Mouse (Mus musculus) embryonic fibroblast, embryonic 13.5 days (primary cell): ENCODE results near the gene Ppp1r3d. TPM values are rescaled to one million over a fixed set of nuclear protein-coding genes. Genes with fewer than 3 reads are reported as not detected.

ENCODE experiments used
- H3K27ac ChIP-seq: 2 replicates; pipeline ENCODE4 v1.5.1; 2012; ENCODE audit warnings: low read length, control low read depth, inconsistent platforms; ENCODE audit not compliant: insufficient read depth
- H3K4me1 ChIP-seq: 2 replicates; pipeline ENCODE4 v1.6.1; 2011; ENCODE audit warnings: low read length; ENCODE audit not compliant: control insufficient read depth, insufficient read depth
- H3K4me3 ChIP-seq: 2 replicates; pipeline ENCODE4 v1.5.1; 2011; ENCODE audit warnings: mild to moderate bottlenecking, control low read depth, low read length; ENCODE audit not compliant: insufficient read depth
- CTCF ChIP-seq: IDR thresholded peaks from 2 replicates; pipeline ENCODE4 v1.5.1; 2011; ENCODE audit warnings: mild to moderate bottlenecking, control low read depth, low read length, moderate library complexity, borderline replicate concordance; ENCODE audit not compliant: insufficient read depth
- POLR2A ChIP-seq: IDR thresholded peaks from 2 replicates; pipeline ENCODE4 v1.6.1; 2011; ENCODE audit warnings: low read depth, mild to moderate bottlenecking, control low read depth, low read length, moderate library complexity
- polyA plus RNA-seq: library from polyadenylated mRNA; stranded (reverse); fragments of >200 nt; gene quantifications from 2 replicates; pipeline ENCODE4 v1.2.4, GENCODE M21; 2011; ENCODE audit warnings: low read depth; ENCODE audit not compliant: missing spikeins, insufficient read length

Ppp1r3d gene
- 4.0 and 5.5 TPM in 2 replicates for polyA plus RNA-seq

GRCm38 (mm10) chr2:178414261-178415149, at the start of gene Ppp1r3d, which contains the start of gene Fam217b:
Ppp1r3d (minus strand) TSS chr2:178414472.
Fam217b (plus strand) TSS chr2:178414524.
- TF ChIP-seq POLR2A = peak; percentile 64; the same call in 1 of the 2 replicates
- TF ChIP-seq CTCF = no peak
- Histone ChIP-seq H3K4me3 (peak within 1 kb of the TSS; percentile 45), H3K4me1 (peaks cover 6% of the 10 kb centered on the region; the same call in 1 of the 2 replicates), H3K27ac (peak within 1 kb of the TSS; percentile 24)

GRCm38 (mm10) chr2:178460353-178460752, 46.1 kb upstream of the Ppp1r3d start:
- Histone ChIP-seq H3K4me1 (peaks cover 5% of the 10 kb centered on the region; the same call in 1 of the 2 replicates), H3K4me3 (no peak overlapping the region), H3K27ac (no peak overlapping the region)
- TF ChIP-seq CTCF (no peak), POLR2A (no peak)

- no peak overlapping the region for H3K4me3 ChIP-seq
- H3K4me1 ChIP-seq = peaks cover 5% of the 10 kb centered on the region; the same call in 1 of the 2 replicates
- no peak overlapping the region for H3K27ac ChIP-seq
- TF ChIP-seq POLR2A (no peak), CTCF (no peak)
These were observed 43.1 kb upstream of the Ppp1r3d start for GRCm38 (mm10) chr2:178457414-178457813.

- peaks cover 5% of the 10 kb centered on the region; the same call in 1 of the 2 replicates for H3K4me1 ChIP-seq
- H3K4me3 ChIP-seq = no peak overlapping the region
- H3K27ac ChIP-seq = peak overlapping the region; percentile 87
- TF ChIP-seq POLR2A = peak; percentile 17; the same call in 1 of the 2 replicates
- TF ChIP-seq CTCF = no peak
These were observed 40.6 kb upstream of the Ppp1r3d start for GRCm38 (mm10) chr2:178454664-178455516.

GRCm38 (mm10) chr2:178450961-178451360, 36.7 kb upstream of the Ppp1r3d start:
- no peak overlapping the region for H3K27ac ChIP-seq
- H3K4me3 ChIP-seq = no peak overlapping the region
- H3K4me1 ChIP-seq = peaks cover 3% of the 10 kb centered on the region; the same call in 1 of the 2 replicates
- no peak for TF ChIP-seq CTCF
- TF ChIP-seq POLR2A = no peak

GRCm38 (mm10) chr2:178450236-178450635, 36.0 kb upstream of the Ppp1r3d start:
- no peaks in the 10 kb centered on the region for H3K4me1 ChIP-seq
- TF ChIP-seq POLR2A (no peak), CTCF (no peak)
- H3K4me3 ChIP-seq = no peak overlapping the region
- H3K27ac ChIP-seq = no peak overlapping the region

- Histone ChIP-seq H3K4me1 (no peaks in the 10 kb centered on the region), H3K4me3 (no peak overlapping the region), H3K27ac (no peak overlapping the region)
- no peak for TF ChIP-seq POLR2A
These were observed 35.1 kb upstream of the Ppp1r3d start for GRCm38 (mm10) chr2:178449386-178449785.

- Histone ChIP-seq H3K4me1 (peaks cover 5% of the 10 kb centered on the region; the same call in 1 of the 2 replicates), H3K27ac (no peak overlapping the region), H3K4me3 (no peak overlapping the region)
- TF ChIP-seq CTCF = no peak
- no peak for TF ChIP-seq POLR2A
These were observed 23.0 kb upstream of the Ppp1r3d start for GRCm38 (mm10) chr2:178437311-178437710.

GRCm38 (mm10) chr2:178433903-178434302, 19.6 kb upstream of the Ppp1r3d start:
- peaks cover 5% of the 10 kb centered on the region; the same call in 1 of the 2 replicates for H3K4me1 ChIP-seq
- TF ChIP-seq CTCF (no peak), POLR2A (no peak)
- H3K27ac ChIP-seq = no peak overlapping the region
- no peak overlapping the region for H3K4me3 ChIP-seq

- peaks cover 5% of the 10 kb centered on the region; the same call in 1 of the 2 replicates for H3K4me1 ChIP-seq
- H3K4me3 ChIP-seq = no peak overlapping the region
- no peak overlapping the region for H3K27ac ChIP-seq
- TF ChIP-seq POLR2A (no peak), CTCF (no peak)
These were observed 19.2 kb upstream of the Ppp1r3d start for GRCm38 (mm10) chr2:178433495-178433894.
